Mouse (Mus musculus) stomach, postnatal 0 days (tissue): ENCODE measurements around the gene Paqr5. TPM values are rescaled to one million over a fixed set of nuclear protein-coding genes. Genes with fewer than 3 reads are reported as not detected.
A peak's percentile ranks its signal among the peaks of the same experiment; 100 is the strongest.

ENCODE experiments used
- ATAC-seq: fragments of 200-750 bp; cut with Nextera tagmentation; 2 replicates; pipeline ENCODE4 v1.8.0; 2017; ENCODE audit not compliant: low FRiP score, low TSS enrichment
- DNase-seq: peaks from one replicate; pipeline ENCODE4 v3.0.0-alpha.2; 2016; ENCODE audit warnings: low spot score
- H3K27ac ChIP-seq: fragments of 300-500 bp; sonication (generic); replicated peaks from 2 replicates; pipeline ENCODE4 v1.5.1; 2014; ENCODE audit warnings: mild to moderate bottlenecking, control low read depth
- H3K27me3 ChIP-seq: fragments of 300-500 bp; sonication (generic); 2 replicates; pipeline ENCODE4 v1.6.1; 2014; ENCODE audit warnings: low read length; ENCODE audit not compliant: control insufficient read depth, insufficient read depth
- H3K36me3 ChIP-seq: fragments of 300-500 bp; sonication (generic); 2 replicates; pipeline ENCODE4 v1.6.1; 2014; ENCODE audit warnings: low read length, mixed read lengths; ENCODE audit not compliant: control insufficient read depth, insufficient read depth
- H3K4me1 ChIP-seq: fragments of 300-500 bp; sonication (generic); replicated peaks from 2 replicates; pipeline ENCODE4 v1.6.1; 2014; ENCODE audit warnings: antibody characterized with exemption; ENCODE audit not compliant: control insufficient read depth, insufficient read depth
- H3K4me2 ChIP-seq: fragments of 300-500 bp; sonication (generic); replicated peaks from 2 replicates; pipeline ENCODE4 v1.6.1; 2014; ENCODE audit warnings: low read depth, mild to moderate bottlenecking, control low read depth, moderate library complexity
- H3K4me3 ChIP-seq: fragments of 300-500 bp; sonication (generic); 2 replicates; pipeline ENCODE4 v1.5.1; 2014; ENCODE audit warnings: low read depth, low read length, control low read depth
- H3K9ac ChIP-seq: fragments of 300-500 bp; sonication (generic); 2 replicates; pipeline ENCODE4 v1.6.1; 2014; ENCODE audit warnings: mild to moderate bottlenecking, low read length, control low read depth, mixed read lengths
- H3K9me3 ChIP-seq: fragments of 300-500 bp; sonication (generic); 2 replicates; pipeline ENCODE4 v1.6.1; 2016; ENCODE audit warnings: low read length; ENCODE audit not compliant: control insufficient read depth
- CTCF ChIP-seq: IDR thresholded peaks from 2 replicates; pipeline ENCODE4 v1.5.1; 2016; ENCODE audit warnings: antibody characterized with exemption, low read depth, mild to moderate bottlenecking, moderate library complexity
- EP300 ChIP-seq: optimal IDR thresholded peaks from 2 replicates; pipeline ENCODE3; 2016; ENCODE audit warnings: antibody characterized with exemption
- WGBS: fragments of 180-500 bp; shearing (Covaris S2); extraction: QIAGEN DNeasy Blood & Tissue Kit; methylation state at CpG from one replicate; pipeline ENCODE4 v1.1.7; 2014; 5-methylcytosine and 5-hydroxymethylcytosine counted together
- polyA plus RNA-seq: library from polyadenylated mRNA; unstranded; fragments of >200 nt; fragmentation: Nextera tagmentation; extraction: Ambion mirVana; gene quantifications from 2 replicates; pipeline ENCODE4 v1.2.1, GENCODE M21; 2015

Gene Paqr5
- polyA plus RNA-seq, 1 experiment from 2014 or later: 92.5 TPM

- H3K4me3 ChIP-seq: peak overlapping the region; percentile 68
- H3K4me2 ChIP-seq: peak overlapping the region; percentile 99
- H3K9me3 ChIP-seq: no peaks in the 10 kb centered on the region
- 3% methylated on average over 24 of the region's 24 CpGs for WGBS
- ATAC-seq (peak; percentile 83), DNase-seq (peak; percentile 82)
- TF ChIP-seq CTCF (peak; percentile 99), EP300 (no peak)
- H3K9ac ChIP-seq: no peak overlapping the region
- peak overlapping the region; percentile 13; the same call in 1 of the 2 replicates for H3K27ac ChIP-seq
- H3K27me3 ChIP-seq: no peaks in the 10 kb centered on the region
- H3K36me3 ChIP-seq: no peaks in the 10 kb centered on the region
- H3K4me1 ChIP-seq: no peaks in the 10 kb centered on the region
Measured at GRCm38 (mm10) chr9:61947402-61948346, 79.0 kb downstream of the Paqr5 start.

- peak; percentile 85 for TF ChIP-seq CTCF
- TF ChIP-seq EP300: no peak
- Histone ChIP-seq H3K4me2 (peak within 1 kb of the TSS; percentile 99), H3K27ac (peak within 1 kb of the TSS; percentile 49; the same call in 1 of the 2 replicates), H3K36me3 (no peaks in the 10 kb centered on the region), H3K9me3 (no peaks in the 10 kb centered on the region), H3K27me3 (no peaks in the 10 kb centered on the region), H3K9ac (peak within 1 kb of the TSS; percentile 64), H3K4me1 (no peaks in the 10 kb centered on the region), H3K4me3 (peak within 1 kb of the TSS; percentile 68)
- under 1% methylated on average over 43 of the region's 44 CpGs for WGBS
- DNase-seq (peak; percentile 99), ATAC-seq (peak; percentile 90)
Measured at GRCm38 (mm10) chr9:61946623-61947401, 79.8 kb downstream of the Paqr5 start, which contains the start of gene Kif23. Gene Kif23, minus strand, starts transcription at chr9:61946774.

- Histone ChIP-seq H3K4me1 (no peaks in the 10 kb centered on the region), H3K9me3 (no peaks in the 10 kb centered on the region), H3K27me3 (no peaks in the 10 kb centered on the region), H3K4me3 (peak overlapping the region; percentile 68), H3K4me2 (peak overlapping the region; percentile 99), H3K36me3 (no peaks in the 10 kb centered on the region), H3K27ac (peak overlapping the region; percentile 49; the same call in 1 of the 2 replicates), H3K9ac (peak overlapping the region; percentile 64)
- DNase-seq (no peak), ATAC-seq (peak; percentile 65; the same call in 1 of the 2 replicates)
- under 1% methylated on average over 37 of the region's 38 CpGs for WGBS
- TF ChIP-seq CTCF (no peak), EP300 (no peak)
Measured at GRCm38 (mm10) chr9:61945973-61946611, 80.6 kb downstream of the Paqr5 start.

GRCm38 (mm10) chr9:61941054-61941453 is 85.6 kb downstream of the Paqr5 start:
- ATAC-seq (no peak), DNase-seq (no peak)
- H3K27me3 ChIP-seq: no peaks in the 10 kb centered on the region
- no peak overlapping the region for H3K9ac ChIP-seq
- H3K9me3 ChIP-seq: no peaks in the 10 kb centered on the region
- TF ChIP-seq CTCF (no peak), EP300 (no peak)
- 0 out of 2 replicates have a peak, but pooled peaks cover 3% of the 10 kb centered on the region for H3K36me3 ChIP-seq
- H3K4me1 ChIP-seq: no peaks in the 10 kb centered on the region
- WGBS: 71% methylated on average over 3 of the region's 3 CpGs
- H3K4me2 ChIP-seq: no peak overlapping the region
- H3K4me3 ChIP-seq: no peak overlapping the region
- no peak overlapping the region for H3K27ac ChIP-seq

GRCm38 (mm10) chr9:61933333-61933732 is 93.3 kb downstream of the Paqr5 start:
- TF ChIP-seq EP300: no peak
- TF ChIP-seq CTCF: no peak
- H3K27ac ChIP-seq: no peak overlapping the region
- no peak overlapping the region for H3K4me2 ChIP-seq
- no peak overlapping the region for H3K9ac ChIP-seq
- 49% methylated on average over 2 of the region's 2 CpGs for WGBS
- H3K4me3 ChIP-seq: no peak overlapping the region
- DNase-seq (no peak), ATAC-seq (no peak)
- no peaks in the 10 kb centered on the region for H3K4me1 ChIP-seq
- peaks cover 2% of the 10 kb centered on the region; the same call in 1 of the 2 replicates for H3K36me3 ChIP-seq
- H3K27me3 ChIP-seq: no peaks in the 10 kb centered on the region
- H3K9me3 ChIP-seq: no peaks in the 10 kb centered on the region
